Mouse (Mus musculus) layer of hippocampus, adult 2 months (tissue): ENCODE measurements at regions not wholly inside any gene's neighbourhood (a gene's known extent, or its start where the extent isn't known, plus 50 kb on each side); places are given as distances from the start of the nearest gene placed in this dataset.

ENCODE experiments used
- DNase-seq, 2 experiments: peaks; one replicate each; pipeline ENCODE4 v3.0.0; 2022; ENCODE audit warnings: low spot score in 2 of 2
- H3K27ac ChIP-seq: fragments of 200-600 bp; 2 replicates; pipeline ENCODE4 v1.8.1; 2022
- H3K4me3 ChIP-seq: fragments of 200-600 bp; 2 replicates; pipeline ENCODE4 v1.8.1; 2022; ENCODE audit warnings: mild to moderate bottlenecking
- CTCF ChIP-seq: fragments of 200-600 bp; conservative IDR thresholded peaks from 2 replicates; pipeline ENCODE4 v1.8.1; 2022; ENCODE audit warnings: antibody characterized with exemption, mild to moderate bottlenecking, moderate library complexity

DNA sequence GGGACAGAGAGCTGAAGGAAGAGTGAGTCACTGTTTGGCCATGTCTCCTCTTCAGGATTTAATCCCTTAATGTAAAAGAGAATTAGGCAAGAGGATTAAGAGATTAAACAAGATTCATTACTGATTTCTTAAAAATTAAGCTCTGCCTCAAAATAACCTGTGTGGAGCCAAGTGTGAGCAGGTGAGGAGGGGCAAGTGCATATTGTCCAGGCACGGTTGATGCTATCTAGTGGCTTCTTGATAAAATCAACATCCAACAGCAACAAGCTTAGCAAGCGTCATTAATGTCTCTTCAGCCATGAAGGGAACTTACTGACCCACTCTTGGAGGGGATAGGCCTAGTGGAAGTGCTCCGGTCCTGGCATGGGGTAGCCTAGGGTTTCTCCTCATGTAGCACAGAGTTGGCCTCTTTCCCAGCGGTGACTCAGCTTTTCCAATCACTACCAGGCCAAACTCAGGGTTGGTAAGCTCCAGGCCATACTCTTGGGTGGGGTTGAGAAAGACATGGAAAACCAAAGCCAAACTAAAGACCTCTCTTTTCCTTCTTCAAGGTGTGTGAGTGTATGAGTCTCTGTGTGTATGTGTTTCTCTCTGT lies 55.0 kb upstream of the Ubr2 start:
- no peak overlapping the region for H3K27ac ChIP-seq
- no peak for DNase-seq
- TF ChIP-seq CTCF, result no peak
- H3K4me3 ChIP-seq, result no peak overlapping the region

DNA sequence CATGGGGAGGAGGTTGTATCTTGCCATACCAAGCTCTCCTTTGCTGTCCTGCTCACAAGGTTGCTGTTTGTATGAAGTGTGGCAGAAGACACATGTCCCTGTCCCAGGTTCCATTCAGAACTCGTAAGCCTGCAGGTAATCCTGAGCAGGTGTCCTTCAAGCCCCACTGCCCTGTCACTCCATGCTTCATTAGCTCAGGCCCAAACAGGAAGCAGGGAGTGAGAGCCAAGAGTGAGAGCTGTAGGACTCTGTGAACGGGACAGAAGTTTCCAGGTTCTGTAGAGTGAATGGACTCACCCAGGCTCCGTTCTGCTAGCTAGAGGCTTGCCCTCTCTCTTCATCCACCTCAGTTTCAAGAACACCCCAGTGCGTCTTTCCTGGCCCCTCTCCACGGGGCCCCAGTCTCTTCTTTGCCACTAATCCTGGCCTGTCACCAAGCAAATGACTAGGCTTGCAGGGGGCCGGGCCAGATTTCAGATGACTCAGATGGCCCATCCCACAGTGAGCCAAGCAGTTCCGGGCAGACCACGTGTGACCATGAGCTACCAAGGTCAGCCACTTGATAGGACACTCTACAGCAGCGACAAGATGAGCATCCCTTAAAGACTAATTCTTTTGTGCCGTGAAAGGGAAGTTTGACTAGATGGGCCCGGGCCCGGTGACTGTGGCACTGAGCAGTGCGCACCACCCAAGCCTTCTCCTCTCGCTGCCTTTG lies 54.4 kb upstream of the Ubr2 start:
- no peak overlapping the region for H3K4me3 ChIP-seq
- no peak overlapping the region for H3K27ac ChIP-seq
- DNase-seq, result no peak
- no peak for TF ChIP-seq CTCF

DNA sequence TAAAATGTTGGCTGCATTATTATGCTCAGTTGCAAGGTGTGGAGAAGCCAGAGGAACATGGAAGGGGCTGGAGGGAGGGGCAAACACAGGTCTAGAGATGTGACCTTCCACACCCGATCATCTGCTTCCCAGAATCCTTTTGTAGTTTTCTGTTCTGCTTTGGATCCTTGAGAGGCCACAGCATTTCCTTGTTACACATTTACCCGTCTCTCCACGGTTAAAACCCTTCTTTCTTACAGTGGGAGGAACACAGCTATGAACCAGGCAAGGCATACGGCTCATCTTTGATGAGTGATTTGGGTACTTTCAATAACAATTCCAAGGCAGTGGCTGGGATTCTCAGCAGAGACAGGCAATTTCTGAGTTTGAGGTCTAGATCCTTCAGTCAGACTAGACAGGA lies 53.6 kb upstream of the Ubr2 start:
- DNase-seq, result no peak
- no peak overlapping the region for H3K27ac ChIP-seq
- TF ChIP-seq CTCF, result no peak
- H3K4me3 ChIP-seq, result no peak overlapping the region

DNA sequence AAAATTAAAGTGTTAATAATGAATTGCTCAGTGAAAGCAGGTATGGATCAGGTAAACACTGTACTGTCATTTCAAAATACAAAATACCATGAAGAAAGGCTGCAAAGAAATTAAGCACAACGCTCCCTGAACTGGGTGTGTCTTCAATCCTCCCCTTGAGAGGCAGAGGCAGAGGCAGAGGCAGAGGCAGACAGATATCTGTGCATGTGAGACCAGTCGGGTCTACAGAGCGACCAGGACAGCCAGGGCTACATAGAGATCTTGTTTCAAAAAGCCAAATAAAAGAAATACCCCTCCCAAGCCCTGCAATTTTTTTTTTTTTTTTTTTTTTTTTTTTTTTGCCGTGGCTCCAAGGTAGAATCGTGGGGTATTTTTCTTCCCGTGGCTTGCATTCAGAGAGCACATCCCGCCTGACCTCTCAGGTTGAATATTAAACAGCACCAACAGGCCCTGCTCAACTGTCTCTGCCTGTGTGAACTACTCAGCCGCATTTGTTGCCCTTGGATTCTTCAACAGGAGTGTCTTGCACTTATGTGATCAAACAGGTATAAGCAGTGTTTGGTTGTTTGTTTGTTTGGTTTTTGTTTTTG lies 50.8 kb upstream of the Ubr2 start:
- DNase-seq, result no peak
- no peak overlapping the region for H3K4me3 ChIP-seq
- no peak overlapping the region for H3K27ac ChIP-seq
- no peak for TF ChIP-seq CTCF
